Mouse (Mus musculus): ENCODE measurements around the gene Sema5a. TPM values are rescaled to one million over a fixed set of nuclear protein-coding genes. Genes with fewer than 3 reads are reported as not detected.

Gene Sema5a
- polyA plus RNA-seq, 1 experiment from 2014 or later = 24.9 TPM

- no peaks in the 10 kb centered on the region for H3K36me3 ChIP-seq (ENCODE audit: control insufficient read depth, insufficient read depth, low read length)
- no peaks in the 10 kb centered on the region for H3K27me3 ChIP-seq (replicated peaks; ENCODE audit: control insufficient read depth, insufficient read depth, low read length)
- no peak overlapping the region for H3K4me2 ChIP-seq (ENCODE audit: low read length)
- H3K9me3 ChIP-seq (ENCODE audit: control insufficient read depth, low read length) = no peaks in the 10 kb centered on the region
- H3K27ac ChIP-seq (ENCODE audit: low read depth) = no peak overlapping the region
- no peak overlapping the region for H3K4me3 ChIP-seq (ENCODE audit: low read depth, low read length)
- 25% methylated on average over 1 of the region's 1 CpGs for WGBS
- no peak overlapping the region for H3K9ac ChIP-seq (ENCODE audit: low read length)
- H3K4me1 ChIP-seq (replicated peaks; ENCODE audit: control insufficient read depth, insufficient read depth, low read length) = no peaks in the 10 kb centered on the region
- ATAC-seq (replicated peaks; ENCODE audit: low FRiP score, low TSS enrichment, low read depth) = no peak
- no peak for DNase-seq (ENCODE audit: low spot score)
Observed at GRCm38 (mm10) chr15:32514877-32515276, 270.3 kb downstream of the Sema5a start.

- Histone ChIP-seq H3K4me3 (ENCODE audit: low read depth, low read length) (no peak overlapping the region), H3K27ac (ENCODE audit: low read depth) (no peak overlapping the region), H3K27me3 (replicated peaks; ENCODE audit: control insufficient read depth, insufficient read depth, low read length) (no peaks in the 10 kb centered on the region), H3K4me1 (replicated peaks; ENCODE audit: control insufficient read depth, insufficient read depth, low read length) (no peaks in the 10 kb centered on the region), H3K9me3 (ENCODE audit: control insufficient read depth, low read length) (no peaks in the 10 kb centered on the region), H3K9ac (ENCODE audit: low read length) (no peak overlapping the region), H3K4me2 (ENCODE audit: low read length) (no peak overlapping the region), H3K36me3 (ENCODE audit: control insufficient read depth, insufficient read depth, low read length) (no peaks in the 10 kb centered on the region)
- WGBS = 91% methylated on average over 2 of the region's 2 CpGs
- DNase-seq (ENCODE audit: low spot score) (no peak), ATAC-seq (replicated peaks; ENCODE audit: low FRiP score, low TSS enrichment, low read depth) (no peak)
Observed at GRCm38 (mm10) chr15:32517954-32518353, 273.3 kb downstream of the Sema5a start.

- no peak overlapping the region for H3K9ac ChIP-seq (ENCODE audit: low read length)
Observed at GRCm38 (mm10) chr15:32532539-32532938, 287.9 kb downstream of the Sema5a start.

GRCm38 (mm10) chr15:32533541-32534080 lies 289.0 kb downstream of the Sema5a start:
- Histone ChIP-seq H3K36me3 (ENCODE audit: control insufficient read depth, insufficient read depth, low read length) (no peaks in the 10 kb centered on the region), H3K9me3 (ENCODE audit: control insufficient read depth, low read length) (no peaks in the 10 kb centered on the region), H3K9ac (ENCODE audit: low read length) (no peak overlapping the region), H3K4me1 (replicated peaks; ENCODE audit: control insufficient read depth, insufficient read depth, low read length) (peaks cover 3% of the 10 kb centered on the region; the same call in 1 of the 2 replicates), H3K4me2 (ENCODE audit: low read length) (no peak overlapping the region), H3K27ac (ENCODE audit: low read depth) (no peak overlapping the region), H3K27me3 (replicated peaks; ENCODE audit: control insufficient read depth, insufficient read depth, low read length) (no peaks in the 10 kb centered on the region), H3K4me3 (ENCODE audit: low read depth, low read length) (no peak overlapping the region)
- DNase-seq (ENCODE audit: low spot score) = no peak
- no peak for ATAC-seq (replicated peaks; ENCODE audit: low FRiP score, low TSS enrichment, low read depth)
- WGBS = 29% methylated on average over 1 of the region's 1 CpGs

More at GRCm38 (mm10) chr15:32532539-32532938, 287.9 kb downstream of the Sema5a start:
- H3K4me2 ChIP-seq (ENCODE audit: low read length) = no peak overlapping the region
- no peak overlapping the region for H3K27ac ChIP-seq (ENCODE audit: low read depth)
- no peaks in the 10 kb centered on the region for H3K36me3 ChIP-seq (ENCODE audit: control insufficient read depth, insufficient read depth, low read length)
- 74% methylated on average over 3 of the region's 3 CpGs for WGBS
- H3K9me3 ChIP-seq (ENCODE audit: control insufficient read depth, low read length) = no peaks in the 10 kb centered on the region
- H3K27me3 ChIP-seq (replicated peaks; ENCODE audit: control insufficient read depth, insufficient read depth, low read length) = no peaks in the 10 kb centered on the region
- peaks cover 3% of the 10 kb centered on the region; the same call in 1 of the 2 replicates for H3K4me1 ChIP-seq (replicated peaks; ENCODE audit: control insufficient read depth, insufficient read depth, low read length)
- DNase-seq (ENCODE audit: low spot score) (no peak), ATAC-seq (replicated peaks; ENCODE audit: low FRiP score, low TSS enrichment, low read depth) (no peak)
- H3K4me3 ChIP-seq (ENCODE audit: low read depth, low read length) = no peak overlapping the region

GRCm38 (mm10) chr15:32536755-32537503 lies 292.3 kb downstream of the Sema5a start:
- no peak for ATAC-seq (replicated peaks; ENCODE audit: low FRiP score, low TSS enrichment, low read depth)
- H3K9me3 ChIP-seq (ENCODE audit: control insufficient read depth, low read length) = no peaks in the 10 kb centered on the region
- no peak overlapping the region for H3K4me3 ChIP-seq (ENCODE audit: low read depth, low read length)
- no peak overlapping the region for H3K4me2 ChIP-seq (ENCODE audit: low read length)
- H3K4me1 ChIP-seq (replicated peaks; ENCODE audit: control insufficient read depth, insufficient read depth, low read length) = peaks cover 3% of the 10 kb centered on the region; the same call in 1 of the 2 replicates
- H3K27me3 ChIP-seq (replicated peaks; ENCODE audit: control insufficient read depth, insufficient read depth, low read length) = no peaks in the 10 kb centered on the region
- WGBS = 59% methylated on average over 6 of the region's 6 CpGs
- H3K9ac ChIP-seq (ENCODE audit: low read length) = no peak overlapping the region
- no peak for DNase-seq (ENCODE audit: low spot score)
- H3K27ac ChIP-seq (ENCODE audit: low read depth) = no peak overlapping the region
- no peaks in the 10 kb centered on the region; the same call in 1 of the 2 replicates for H3K36me3 ChIP-seq (ENCODE audit: control insufficient read depth, insufficient read depth, low read length)

- H3K27me3 ChIP-seq (replicated peaks; ENCODE audit: control insufficient read depth, insufficient read depth, low read length) = no peaks in the 10 kb centered on the region
- no peaks in the 10 kb centered on the region for H3K9me3 ChIP-seq (ENCODE audit: control insufficient read depth, low read length)
- no peaks in the 10 kb centered on the region; the same call in 1 of the 2 replicates for H3K36me3 ChIP-seq (ENCODE audit: control insufficient read depth, insufficient read depth, low read length)
- H3K4me2 ChIP-seq (ENCODE audit: low read length) = no peak overlapping the region
- H3K4me1 ChIP-seq (replicated peaks; ENCODE audit: control insufficient read depth, insufficient read depth, low read length) = peaks cover 3% of the 10 kb centered on the region; the same call in 1 of the 2 replicates
- no peak overlapping the region for H3K4me3 ChIP-seq (ENCODE audit: low read depth, low read length)
- H3K27ac ChIP-seq (ENCODE audit: low read depth) = no peak overlapping the region
- H3K9ac ChIP-seq (ENCODE audit: low read length) = no peak overlapping the region
- no peak for ATAC-seq (replicated peaks; ENCODE audit: low FRiP score, low TSS enrichment, low read depth)
- WGBS = 44% methylated on average over 2 of the region's 2 CpGs
- no peak for DNase-seq (ENCODE audit: low spot score)
Observed at GRCm38 (mm10) chr15:32537504-32537792, 292.8 kb downstream of the Sema5a start.

- ATAC-seq (replicated peaks; ENCODE audit: low FRiP score, low TSS enrichment, low read depth) = no peak
- no peak overlapping the region for H3K4me2 ChIP-seq (ENCODE audit: low read length)
- H3K4me3 ChIP-seq (ENCODE audit: low read depth, low read length) = no peak overlapping the region
- no peaks in the 10 kb centered on the region; the same call in 1 of the 2 replicates for H3K36me3 ChIP-seq (ENCODE audit: control insufficient read depth, insufficient read depth, low read length)
- no peaks in the 10 kb centered on the region for H3K27me3 ChIP-seq (replicated peaks; ENCODE audit: control insufficient read depth, insufficient read depth, low read length)
- H3K9ac ChIP-seq (ENCODE audit: low read length) = no peak overlapping the region
- no peak overlapping the region for H3K27ac ChIP-seq (ENCODE audit: low read depth)
- 77% methylated on average over 3 of the region's 3 CpGs for WGBS
- DNase-seq (ENCODE audit: low spot score) = no peak
- peaks cover 3% of the 10 kb centered on the region; the same call in 1 of the 2 replicates for H3K4me1 ChIP-seq (replicated peaks; ENCODE audit: control insufficient read depth, insufficient read depth, low read length)
- no peaks in the 10 kb centered on the region for H3K9me3 ChIP-seq (ENCODE audit: control insufficient read depth, low read length)
Observed at GRCm38 (mm10) chr15:32538092-32538491, 293.5 kb downstream of the Sema5a start.

- Histone ChIP-seq H3K27me3 (replicated peaks; ENCODE audit: control insufficient read depth, insufficient read depth, low read length) (no peaks in the 10 kb centered on the region), H3K27ac (ENCODE audit: low read depth) (no peak overlapping the region), H3K4me2 (ENCODE audit: low read length) (no peak overlapping the region), H3K4me3 (ENCODE audit: low read depth, low read length) (no peak overlapping the region), H3K9ac (ENCODE audit: low read length) (no peak overlapping the region), H3K4me1 (replicated peaks; ENCODE audit: control insufficient read depth, insufficient read depth, low read length) (no peaks in the 10 kb centered on the region), H3K9me3 (ENCODE audit: control insufficient read depth, low read length) (no peaks in the 10 kb centered on the region), H3K36me3 (ENCODE audit: control insufficient read depth, insufficient read depth, low read length) (no peaks in the 10 kb centered on the region; the same call in 1 of the 2 replicates)
- WGBS = 53% methylated on average over 1 of the region's 1 CpGs
- DNase-seq (ENCODE audit: low spot score) = no peak
- no peak for ATAC-seq (replicated peaks; ENCODE audit: low FRiP score, low TSS enrichment, low read depth)
Observed at GRCm38 (mm10) chr15:32542746-32543145, 298.1 kb downstream of the Sema5a start.

- ATAC-seq (replicated peaks; ENCODE audit: low FRiP score, low TSS enrichment, low read depth) (no peak), DNase-seq (ENCODE audit: low spot score) (no peak)
- no peaks in the 10 kb centered on the region for H3K9me3 ChIP-seq (ENCODE audit: control insufficient read depth, low read length)
- H3K27me3 ChIP-seq (replicated peaks; ENCODE audit: control insufficient read depth, insufficient read depth, low read length) = no peaks in the 10 kb centered on the region
- H3K36me3 ChIP-seq (ENCODE audit: control insufficient read depth, insufficient read depth, low read length) = no peaks in the 10 kb centered on the region; the same call in 1 of the 2 replicates
- H3K4me2 ChIP-seq (ENCODE audit: low read length) = no peak overlapping the region
- no peak overlapping the region for H3K4me3 ChIP-seq (ENCODE audit: low read depth, low read length)
- H3K9ac ChIP-seq (ENCODE audit: low read length) = no peak overlapping the region
- 87% methylated on average over 3 of the region's 3 CpGs for WGBS
- H3K27ac ChIP-seq (ENCODE audit: low read depth) = no peak overlapping the region
- H3K4me1 ChIP-seq (replicated peaks; ENCODE audit: control insufficient read depth, insufficient read depth, low read length) = no peaks in the 10 kb centered on the region
Observed at GRCm38 (mm10) chr15:32543181-32543580, 298.6 kb downstream of the Sema5a start.

Measured in intestine, embryonic 14.5 days (tissue).